Mouse (Mus musculus) adrenal gland, adult (tissue): ENCODE measurements around the gene Cfap54.

Source experiments
- DNase-seq, 2 experiments: peaks; one replicate each; pipeline ENCODE4 v3.0.0; 2022 to 2023; ENCODE audit warnings: low spot score in 1 of 2; ENCODE audit not compliant: inconsistent age in 2 of 2

Cfap54 gene

DNA sequence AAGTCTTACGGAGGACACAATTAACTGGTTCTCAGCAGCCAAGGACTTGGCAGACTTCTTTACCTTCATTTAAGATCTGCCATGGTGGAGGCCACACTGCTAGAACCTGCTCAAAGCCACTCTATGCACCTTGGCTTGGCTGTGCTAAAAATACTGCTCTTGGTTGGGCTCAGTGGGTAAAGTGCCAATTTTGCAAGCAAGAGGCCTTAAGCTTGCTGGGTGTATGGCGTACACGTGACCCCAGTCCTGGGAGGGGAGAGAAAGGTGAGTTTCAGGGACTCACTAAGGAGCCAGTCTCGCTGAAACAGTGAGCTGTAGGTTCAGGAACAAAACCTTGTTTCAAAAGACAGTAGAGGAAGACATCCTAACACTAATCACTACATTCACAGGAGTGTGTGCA, 19.0 kb downstream of the Cfap54 start:
- no peak for DNase-seq

DNA sequence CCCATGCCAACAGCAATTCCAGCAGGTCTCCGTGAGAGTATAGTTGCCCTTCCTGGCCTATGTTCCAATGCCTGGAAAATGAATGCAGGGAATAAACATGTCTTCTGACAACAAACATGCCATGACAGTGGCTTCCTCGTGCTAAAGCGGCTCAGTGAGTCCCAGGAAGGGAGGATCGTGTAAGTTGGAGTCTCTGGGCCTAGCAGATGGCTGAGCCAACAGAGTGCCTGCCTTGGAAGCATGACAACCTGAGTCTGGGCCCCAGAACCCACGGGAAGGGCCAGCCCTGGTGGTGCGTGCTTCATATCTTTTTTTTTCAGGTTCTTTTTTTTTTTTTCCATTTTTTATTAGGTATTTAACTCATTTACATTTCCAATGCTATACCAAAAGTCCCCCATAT, 27.6 kb downstream of the Cfap54 start:
- no peak for DNase-seq

DNA sequence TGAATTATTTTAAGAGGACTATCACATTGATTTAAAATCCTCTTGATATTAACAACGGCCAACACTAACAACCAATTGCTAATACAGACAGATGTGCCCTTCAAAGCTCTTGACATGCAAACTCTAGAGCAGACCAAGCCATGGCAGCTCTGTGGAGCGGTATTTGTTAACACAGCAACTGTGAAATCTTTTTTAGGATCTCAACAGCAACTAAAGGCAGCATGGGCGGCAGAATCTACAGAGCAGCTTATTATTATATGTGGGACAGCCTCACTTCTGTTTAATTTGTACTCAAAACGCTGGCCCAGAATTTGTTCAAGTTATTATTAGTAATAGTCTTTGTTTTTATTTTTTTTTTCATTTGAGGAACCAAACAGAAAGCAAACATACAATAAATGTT, 28.1 kb downstream of the Cfap54 start:
- no peak for DNase-seq

DNA sequence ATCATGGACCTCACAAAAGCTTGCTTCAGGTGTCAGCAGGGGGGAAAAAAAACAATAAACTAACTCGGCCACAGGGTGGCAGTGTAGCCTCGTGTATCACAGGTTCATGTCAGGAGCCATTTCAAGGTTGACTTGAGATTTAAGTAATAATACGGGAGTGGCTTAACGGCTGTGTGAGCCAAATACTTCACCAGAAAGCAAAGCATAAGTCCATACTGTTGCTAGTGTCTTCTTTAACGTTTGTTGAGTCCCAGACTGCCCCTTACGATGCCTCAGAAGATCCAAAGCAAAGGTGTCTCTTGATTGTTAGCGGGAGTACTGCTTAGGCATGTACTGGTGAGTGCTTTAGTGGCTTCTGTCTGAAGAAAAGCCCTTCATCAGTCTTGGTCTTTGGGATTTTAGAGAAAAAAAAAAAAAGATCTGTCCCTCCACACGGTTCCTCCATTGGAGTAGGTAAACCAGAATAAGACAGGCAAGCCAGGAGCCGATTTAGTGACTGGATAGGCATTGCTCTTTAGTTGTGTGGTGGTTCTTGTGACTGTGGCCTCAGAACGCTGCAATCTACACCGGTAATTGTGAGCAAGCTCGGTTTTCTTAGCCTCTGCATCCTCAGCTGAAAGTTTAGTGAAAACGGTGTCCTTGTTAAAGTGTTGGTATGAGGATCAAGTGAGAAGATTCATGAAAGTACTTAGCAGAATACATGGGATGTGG, 30.2 kb downstream of the Cfap54 start:
- peak; percentile 74 to 93 for DNase-seq

DNA sequence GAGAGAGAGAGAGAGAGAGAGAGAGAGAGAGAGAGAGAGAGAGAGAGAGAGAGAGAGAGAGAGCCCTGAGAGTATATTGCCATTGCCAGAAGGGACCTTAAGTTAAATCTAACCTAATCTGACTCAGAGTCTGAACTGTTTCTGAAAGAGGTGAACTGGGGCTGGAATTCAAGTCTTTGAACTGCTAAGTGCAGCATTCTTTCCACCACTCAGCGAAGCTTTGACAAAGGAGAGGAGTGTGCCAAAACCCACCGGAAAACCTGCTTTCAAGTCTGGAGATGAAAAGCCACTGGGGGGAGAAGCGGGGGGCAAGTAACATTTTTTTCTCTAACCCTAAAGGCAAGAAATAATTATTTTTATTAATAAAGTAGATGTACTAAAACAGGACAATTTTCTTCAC, 30.8 kb downstream of the Cfap54 start:
- DNase-seq = no peak

DNA sequence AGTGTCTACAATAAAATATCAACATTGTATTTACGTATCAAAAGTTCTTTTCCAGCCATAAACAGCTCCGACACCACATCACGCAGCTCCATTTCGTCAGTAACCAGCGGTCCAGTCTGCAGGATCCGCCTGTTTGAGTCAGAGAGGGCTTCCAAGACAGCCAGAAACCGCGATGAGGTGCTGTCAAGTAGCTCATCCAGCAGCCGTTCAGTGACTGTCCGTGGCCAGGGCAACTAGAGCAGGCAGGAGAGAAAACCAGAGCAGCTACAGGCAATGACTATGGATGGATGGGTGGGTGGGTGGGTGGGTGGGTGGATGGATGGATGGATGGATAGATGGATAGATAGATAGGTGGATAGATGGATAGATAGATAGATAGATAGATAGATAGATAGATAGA, 38.2 kb downstream of the Cfap54 start:
- DNase-seq = no peak

DNA sequence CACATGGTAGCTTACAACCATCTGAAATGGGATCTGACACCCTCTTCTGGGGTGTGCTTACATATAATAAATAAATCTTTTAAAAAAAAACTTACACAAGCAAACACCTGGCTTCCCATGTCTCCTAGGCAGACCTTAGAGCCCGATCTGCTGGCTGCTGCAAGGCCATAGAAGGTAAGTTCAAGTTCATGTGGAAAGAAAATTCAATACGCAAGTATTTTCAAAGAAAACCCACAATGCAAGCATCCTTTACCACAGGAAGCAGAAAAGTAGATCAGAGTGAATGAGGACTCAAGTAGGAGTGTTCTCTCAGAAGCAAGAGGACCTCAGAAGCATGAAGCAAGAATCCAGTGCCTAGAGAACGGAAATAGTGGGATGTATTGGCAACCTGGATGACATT, 39.6 kb downstream of the Cfap54 start:
- no peak for DNase-seq

DNA sequence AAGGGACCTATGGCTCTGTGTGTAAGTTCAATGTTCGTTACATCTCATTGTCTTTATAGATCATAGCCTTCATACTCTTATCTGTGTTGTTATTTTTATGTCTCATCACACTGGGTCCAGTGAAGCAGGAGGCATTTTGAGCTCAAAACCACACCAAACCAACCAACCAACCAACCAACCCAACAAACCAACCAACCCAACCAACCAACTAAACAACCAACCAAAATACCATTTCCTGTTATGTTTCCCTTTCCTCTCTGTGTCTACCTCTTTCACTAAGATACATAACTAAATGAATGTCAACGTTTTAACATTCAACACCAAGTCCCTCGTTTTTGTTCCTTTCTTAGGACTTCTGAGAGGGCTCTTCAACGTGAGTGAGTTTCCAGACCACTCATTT, 40.0 kb downstream of the Cfap54 start:
- no peak for DNase-seq

DNA sequence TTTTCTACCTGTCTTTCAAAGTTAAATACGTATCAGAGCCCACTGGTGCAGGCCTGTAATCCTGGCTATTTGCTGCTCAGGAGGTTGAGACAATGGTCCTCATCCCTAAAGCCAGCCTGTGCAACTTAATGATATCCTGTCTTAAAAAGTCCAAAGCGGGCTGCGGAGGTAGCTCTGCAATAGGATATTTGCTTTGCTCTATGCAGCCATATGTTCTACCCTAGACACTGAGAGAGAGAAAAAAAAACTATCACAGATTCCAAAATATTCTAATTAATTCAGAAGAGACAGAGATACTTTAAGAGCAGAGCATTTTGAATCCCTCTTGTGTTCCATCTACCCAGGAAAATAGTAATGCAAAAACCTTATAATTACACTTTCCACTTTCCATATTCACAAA, 44.9 kb downstream of the Cfap54 start:
- DNase-seq = no peak

DNA sequence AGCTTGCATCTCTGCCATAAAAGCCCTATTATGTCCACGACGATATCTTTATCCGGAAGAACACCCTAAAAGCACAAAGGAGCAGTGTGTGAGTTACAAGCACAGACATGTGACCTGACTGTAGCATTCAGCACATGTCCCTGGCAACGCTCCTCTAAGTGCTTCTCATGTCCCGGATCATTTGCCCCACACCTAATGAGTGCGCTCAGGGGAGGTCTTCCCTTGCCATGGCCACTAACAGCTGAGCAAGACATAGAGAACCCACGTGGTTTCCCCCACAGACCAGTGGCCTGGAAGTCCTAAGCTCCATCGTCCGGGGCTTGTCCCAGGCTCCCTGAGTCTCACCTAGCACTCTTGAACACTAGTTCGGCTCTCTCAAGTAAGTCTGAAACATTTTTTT, 45.9 kb downstream of the Cfap54 start:
- no peak for DNase-seq

DNA sequence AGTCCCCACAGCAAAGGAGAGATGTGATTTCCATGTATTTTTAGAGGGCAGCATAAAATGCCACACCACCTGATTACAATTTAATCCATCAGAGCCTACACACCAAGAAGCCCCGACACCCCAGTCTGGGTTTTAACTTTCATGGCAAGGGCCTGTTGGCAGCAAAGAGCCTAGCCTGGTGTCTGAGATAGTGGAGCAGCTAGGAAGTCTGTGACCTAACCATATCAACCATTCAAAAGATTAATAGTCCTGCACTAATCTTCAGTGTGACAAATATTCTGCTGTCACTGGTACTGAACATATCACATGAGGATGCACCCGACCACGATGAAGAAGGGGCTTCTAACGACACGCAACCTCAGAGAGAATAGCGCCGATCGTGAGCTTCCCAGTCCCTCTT, 58.1 kb downstream of the Cfap54 start:
- no peak for DNase-seq

DNA sequence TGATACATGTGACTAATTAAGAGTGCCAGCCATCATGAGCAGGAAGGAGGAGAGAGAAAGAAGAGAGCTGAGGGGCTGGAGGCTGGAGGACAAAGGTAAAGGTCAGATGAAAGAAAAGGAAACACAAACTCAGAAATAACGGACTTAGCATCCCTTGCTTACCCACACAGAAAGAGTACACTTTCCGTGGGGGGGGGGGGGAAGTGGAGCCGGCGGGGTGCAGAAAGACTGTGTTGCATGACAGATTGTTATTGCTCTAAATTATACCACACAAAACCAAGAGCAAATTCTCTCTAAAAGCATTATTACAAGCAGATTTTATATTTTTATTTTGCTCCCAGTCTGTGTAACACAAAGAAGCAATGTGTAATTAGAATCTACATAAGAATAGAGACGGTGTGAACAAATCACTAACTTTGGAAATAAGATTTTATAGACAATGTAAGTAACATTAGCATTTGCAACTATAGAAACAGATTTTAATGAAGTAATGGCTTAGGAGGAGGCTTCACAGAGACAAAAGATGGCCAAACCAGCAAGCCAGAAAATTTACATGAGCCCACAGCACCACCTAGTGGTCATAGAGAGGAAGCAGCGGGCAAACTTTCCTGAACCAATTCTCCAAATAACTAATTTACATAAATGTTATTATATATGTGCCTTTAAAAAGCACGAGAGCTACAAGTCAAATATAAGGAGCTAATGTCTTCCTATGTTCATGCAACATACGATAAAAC, 67.2 kb downstream of the Cfap54 start:
- peak; percentile 41 to 84 for DNase-seq

DNA sequence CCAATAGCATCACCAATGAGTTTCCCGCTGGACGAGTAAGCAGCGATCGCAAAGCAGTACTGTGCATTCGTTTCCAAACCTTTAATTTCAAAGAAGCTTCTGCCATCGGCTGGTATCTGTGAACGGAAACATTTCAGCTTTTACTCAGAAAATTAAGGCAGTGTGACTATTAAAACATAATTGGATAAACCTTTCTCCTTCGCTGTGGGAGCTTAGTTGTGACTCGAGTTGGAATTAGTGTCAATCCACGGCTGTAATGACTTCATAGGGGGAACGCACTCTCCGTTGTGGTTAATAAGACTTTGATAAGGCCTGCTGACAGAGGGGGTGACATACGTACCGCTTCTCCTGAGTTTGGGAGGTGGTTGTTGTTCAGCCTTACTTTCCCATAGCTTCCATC, 70.3 kb downstream of the Cfap54 start:
- DNase-seq = no peak

DNA sequence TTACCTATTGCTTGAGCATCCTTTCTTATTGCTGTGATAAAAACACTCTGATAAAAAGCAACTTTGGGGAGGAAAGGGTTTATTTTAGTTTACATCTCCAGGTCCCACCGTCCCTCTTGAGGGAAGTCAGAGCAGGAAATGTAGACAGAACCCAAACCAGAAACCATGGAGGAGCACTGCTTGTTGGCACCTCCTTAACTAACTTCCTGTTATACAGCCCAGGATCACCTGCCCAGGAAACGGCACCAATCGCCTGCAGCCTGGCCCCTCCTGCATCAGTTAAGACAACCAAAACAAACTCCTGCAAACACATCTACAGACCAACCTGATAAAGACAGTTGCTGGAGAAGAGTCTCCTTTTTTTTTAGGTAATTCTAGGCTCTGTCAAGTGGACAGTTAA, 74.4 kb downstream of the Cfap54 start:
- no peak for DNase-seq

DNA sequence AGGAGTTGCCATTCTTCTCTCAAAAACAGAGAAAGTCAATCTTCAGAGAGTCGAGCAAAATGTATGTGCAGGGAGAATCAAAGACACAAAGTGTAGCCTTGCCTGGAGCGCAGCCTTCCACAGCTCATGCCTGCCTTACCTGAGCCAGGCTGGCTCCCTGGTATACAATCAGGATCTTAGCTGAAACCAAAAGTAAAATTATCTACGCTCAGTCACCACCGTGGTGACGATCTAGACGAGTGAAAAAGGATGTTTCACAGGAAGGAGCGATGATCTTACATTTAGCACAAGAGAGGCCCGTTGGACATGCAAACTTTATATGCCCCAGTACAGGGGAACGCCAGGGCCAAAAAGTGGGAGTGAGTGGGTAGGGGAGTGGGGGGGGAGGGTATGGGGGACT, 75.0 kb downstream of the Cfap54 start:
- DNase-seq = no peak

DNA sequence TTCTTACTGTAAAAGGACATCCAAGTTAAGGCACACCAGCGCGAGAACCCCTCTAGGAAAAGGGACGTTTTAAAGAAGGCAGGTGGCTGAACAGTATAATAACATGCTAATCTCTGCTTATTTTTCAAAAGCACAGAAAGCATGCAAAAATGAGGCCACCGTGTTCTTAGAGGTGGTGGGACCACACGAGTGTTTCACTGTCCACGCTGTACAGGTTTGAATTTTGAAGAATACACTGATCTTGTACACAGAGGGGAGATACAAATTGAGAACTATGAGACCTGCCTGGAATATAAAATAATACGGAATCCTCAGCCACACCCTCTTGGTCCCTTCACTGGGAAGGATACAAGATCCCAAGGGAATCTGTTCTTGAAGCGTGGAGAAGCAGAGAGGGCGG, 82.9 kb downstream of the Cfap54 start:
- no peak for DNase-seq

DNA sequence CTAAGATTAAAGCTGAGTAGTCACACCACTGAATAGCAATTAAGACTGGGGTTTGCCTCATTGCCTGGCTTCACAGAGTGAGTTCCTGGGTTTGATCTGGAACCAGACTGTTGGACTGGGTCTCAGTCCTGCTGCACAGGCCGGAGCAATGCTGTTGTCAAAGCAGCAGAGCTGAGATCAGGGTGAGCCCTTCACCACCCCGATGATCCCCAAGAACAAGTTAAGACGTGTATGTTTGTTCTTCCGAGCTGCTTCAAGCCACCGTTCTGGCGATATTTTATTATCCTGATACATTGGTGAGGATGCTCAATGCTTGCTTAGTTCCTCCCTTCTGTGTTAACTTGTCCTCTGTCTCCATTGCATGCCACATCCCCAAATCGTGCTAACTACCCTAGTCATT, 86.2 kb downstream of the Cfap54 start:
- no peak for DNase-seq

DNA sequence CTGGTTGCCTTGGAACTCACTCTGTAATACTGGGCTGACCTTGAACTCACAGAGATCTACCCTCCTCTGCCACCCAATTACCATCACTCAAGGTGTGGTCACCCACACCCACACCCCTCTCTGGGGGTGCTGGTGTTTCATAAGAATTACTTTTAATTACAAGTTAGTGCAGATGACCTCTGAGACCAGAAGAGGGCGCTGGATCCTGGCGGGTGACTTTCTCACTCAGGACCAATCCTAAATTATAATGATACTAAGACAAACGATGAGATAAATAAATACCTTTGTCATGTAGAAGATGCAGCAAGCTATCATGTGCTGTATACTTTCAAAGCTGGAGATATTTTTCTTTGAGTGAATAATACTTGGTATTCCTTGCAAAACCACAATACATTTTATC, 87.1 kb downstream of the Cfap54 start:
- DNase-seq = no peak

DNA sequence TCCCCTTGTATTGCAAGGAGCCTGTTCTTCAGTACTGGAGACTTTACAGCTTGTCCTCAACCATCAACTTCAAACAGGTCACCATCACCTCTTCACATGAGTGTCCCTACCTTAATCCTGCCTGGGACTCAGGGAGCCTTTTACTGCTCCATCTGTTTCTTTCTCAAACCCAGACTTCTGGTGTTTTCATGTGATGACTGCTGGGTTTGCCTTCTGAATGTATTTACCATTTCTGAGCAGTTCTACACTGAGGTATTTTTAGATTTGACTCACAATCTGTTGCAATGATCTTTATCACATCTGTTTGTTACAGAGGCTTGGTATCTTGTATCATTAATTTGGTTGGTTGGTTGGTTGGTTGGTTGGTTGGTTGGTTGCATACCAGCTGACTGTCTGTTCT, 88.9 kb downstream of the Cfap54 start:
- DNase-seq = no peak

DNA sequence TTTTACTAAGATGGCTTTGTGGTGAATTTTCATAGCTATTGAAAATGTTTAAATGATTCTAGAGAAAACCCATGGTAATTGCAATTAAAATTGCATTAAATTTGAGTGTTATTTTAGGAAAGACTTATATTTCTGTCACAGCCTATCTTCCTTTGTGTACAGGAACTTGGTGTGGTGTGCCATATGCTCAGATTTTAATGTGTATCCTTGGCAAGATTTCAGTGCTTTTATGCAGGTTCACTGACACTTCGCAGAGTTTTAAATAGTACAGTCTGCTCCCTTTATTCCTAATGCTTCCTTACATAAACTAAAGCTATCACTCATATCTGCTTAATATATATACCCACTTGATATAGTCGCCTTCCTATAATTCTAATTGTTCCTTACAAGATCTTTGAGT, 90.8 kb downstream of the Cfap54 start:
- DNase-seq = no peak

DNA sequence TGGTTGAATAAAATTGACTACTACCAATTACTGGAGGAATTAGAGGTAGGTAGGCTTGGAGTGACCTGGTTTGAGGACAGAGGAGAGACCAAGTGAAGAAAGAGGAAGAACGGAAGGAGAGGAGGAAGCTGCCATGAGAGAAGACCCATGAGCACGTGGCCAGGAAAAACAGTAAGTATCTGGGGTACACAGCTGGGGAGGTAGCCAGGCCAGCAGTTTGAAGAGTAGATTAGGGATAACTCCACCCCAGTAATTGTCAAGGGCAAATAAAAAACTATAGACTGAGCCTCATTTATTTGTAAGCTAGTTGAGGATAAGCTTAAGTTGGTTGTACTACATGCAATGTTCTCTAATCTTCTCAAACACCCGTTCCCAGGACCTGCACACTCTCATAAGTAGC, 116.3 kb downstream of the Cfap54 start:
- DNase-seq = no peak

DNA sequence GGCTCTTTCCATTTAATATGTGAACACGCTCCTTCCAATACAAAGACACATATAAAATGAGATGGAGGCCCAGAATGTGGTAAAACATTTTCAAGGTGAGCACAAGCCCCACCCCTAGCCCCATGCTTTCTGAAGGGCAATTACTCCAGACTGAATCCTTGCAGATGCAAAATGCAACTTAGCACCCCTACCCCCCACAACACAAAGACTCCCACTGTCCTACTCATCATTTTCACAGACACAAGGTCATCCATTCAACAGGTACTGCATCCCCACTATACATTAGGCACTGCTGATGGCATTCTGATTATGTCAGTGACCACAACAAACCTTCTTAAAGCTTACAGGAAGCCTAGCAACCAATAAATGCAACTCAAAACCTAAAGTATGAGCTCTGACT, 131.4 kb downstream of the Cfap54 start:
- no peak for DNase-seq
